Mouse (Mus musculus) bone marrow, adult 2 months (tissue): ENCODE measurements at regions not wholly inside any gene's neighbourhood (a gene's known extent, or its start where the extent isn't known, plus 50 kb on each side); places are given as distances from the start of the nearest gene placed in this dataset.

Experiments
- CTCF ChIP-seq: fragments of 200-500 bp; IDR thresholded peaks from 2 replicates; pipeline ENCODE4 v1.5.1; 2011; ENCODE audit warnings: low read length, control low read depth; ENCODE audit not compliant: control insufficient read depth, insufficient read depth
- POLR2A ChIP-seq: fragments of 200-500 bp; IDR thresholded peaks from 2 replicates; pipeline ENCODE4 v1.6.1; 2011; ENCODE audit warnings: low read depth, mild to moderate bottlenecking, control low read depth, low read length, borderline replicate concordance; ENCODE audit not compliant: control insufficient read depth

GRCm38 (mm10) chr1:71938323-71939007 lies 273.6 kb downstream of the Mreg start:
- TF ChIP-seq CTCF (no peak), POLR2A (no peak)
